Mouse (Mus musculus): Measurements from ENCODE around the gene Adcy9.

DNA sequence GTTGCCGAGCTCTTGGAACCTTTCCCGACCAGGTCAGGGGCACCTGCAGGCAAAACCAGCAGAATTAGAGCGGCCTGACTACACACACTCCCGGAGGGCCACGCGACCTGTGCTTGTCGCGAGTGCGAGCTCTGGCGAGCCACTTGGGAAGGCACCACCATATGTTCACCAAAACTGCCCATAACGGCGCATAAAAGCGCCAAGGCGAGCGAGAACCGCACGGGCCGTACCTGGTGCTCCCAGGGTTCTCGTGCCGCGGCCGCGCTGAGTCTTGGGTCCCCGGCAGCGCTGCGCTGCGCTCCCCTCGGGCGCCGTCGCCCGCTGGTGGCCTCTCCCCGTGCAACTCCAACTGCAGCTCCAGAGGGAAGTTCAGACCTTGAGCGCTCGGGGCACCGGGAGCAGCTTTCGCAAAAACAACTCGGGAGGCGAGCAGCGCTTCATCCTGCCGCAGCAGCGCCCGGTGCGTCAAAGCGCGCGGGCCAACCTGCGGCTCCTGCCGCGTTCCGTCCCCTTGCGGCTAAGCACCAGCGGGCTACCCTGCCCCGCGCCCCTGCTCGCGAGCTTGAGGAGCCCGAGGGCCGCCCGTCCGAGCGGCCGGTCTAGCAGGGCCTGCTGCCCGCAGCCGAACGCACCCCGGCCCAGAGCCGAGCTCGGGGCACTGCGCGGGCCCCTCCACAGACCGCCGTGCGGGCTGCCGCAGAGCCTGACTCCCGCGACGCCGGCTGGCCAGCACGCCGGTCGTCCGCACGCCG, 576 bp downstream of the Adcy9 start:
- TF ChIP-seq CTCF (IDR thresholded peaks at IDR 0.05; ENCODE audit: low read depth, low read length) (no peak), POLR2A (IDR thresholded peaks at IDR 0.05; ENCODE audit: extremely low read depth, insufficient read depth, low read length) (peak; percentile 43; the same call in 1 of the 2 replicates)
